Mouse (Mus musculus) left cerebral cortex, adult 9 months (tissue): ENCODE data around the gene Axl.
"Not testable (repeated sequence)": the region's sequence is repeated elsewhere in the genome, so short reads cannot be mapped to it uniquely, and the experiment has no call there.

Experiments
- DNase-seq, 2 experiments: peaks; one replicate each; pipeline ENCODE4 v3.0.0; 2022; ENCODE audit warnings: low spot score in 2 of 2

Axl gene

DNA sequence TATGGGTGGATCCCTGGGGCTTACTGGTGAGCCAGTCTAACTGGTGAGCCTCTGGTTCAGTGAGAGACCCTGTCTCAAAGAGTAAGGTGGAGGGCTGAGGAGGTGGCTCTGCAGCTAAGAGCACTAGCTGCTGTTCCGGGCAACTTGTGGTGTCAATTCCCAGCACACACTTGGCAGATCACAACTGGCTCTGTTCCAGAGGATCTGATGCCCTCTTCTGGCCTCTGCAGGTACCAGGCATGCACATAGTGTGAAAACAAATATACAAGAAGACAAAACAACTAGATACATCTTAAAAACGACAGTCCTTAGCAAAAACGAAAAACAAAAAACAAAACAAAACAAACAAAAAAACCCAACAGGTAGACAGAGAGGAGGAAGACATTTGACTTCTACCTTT, 5.2 kb upstream of the Axl start:
- DNase-seq = no peak

DNA sequence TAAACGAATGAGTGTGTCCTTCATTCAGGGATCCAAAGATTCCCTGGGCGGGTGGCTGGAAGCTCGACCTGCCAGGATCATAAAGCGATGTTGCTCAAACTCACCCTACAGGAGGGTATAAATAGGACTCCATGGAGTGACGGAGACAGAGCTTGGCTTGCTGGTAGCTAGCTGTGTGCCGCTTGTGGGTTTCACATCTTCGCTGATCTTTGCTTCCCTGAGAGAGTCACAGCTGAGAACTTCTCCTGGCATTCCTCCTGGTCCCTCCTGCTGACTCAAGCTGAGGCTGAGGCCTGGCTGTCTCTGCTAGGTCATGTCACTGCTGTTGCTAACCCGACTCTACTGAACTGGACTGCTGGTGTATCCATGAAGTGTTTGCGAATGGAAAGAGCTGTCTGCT, 4.5 kb upstream of the Axl start:
- not testable (repeated sequence) for DNase-seq

DNA sequence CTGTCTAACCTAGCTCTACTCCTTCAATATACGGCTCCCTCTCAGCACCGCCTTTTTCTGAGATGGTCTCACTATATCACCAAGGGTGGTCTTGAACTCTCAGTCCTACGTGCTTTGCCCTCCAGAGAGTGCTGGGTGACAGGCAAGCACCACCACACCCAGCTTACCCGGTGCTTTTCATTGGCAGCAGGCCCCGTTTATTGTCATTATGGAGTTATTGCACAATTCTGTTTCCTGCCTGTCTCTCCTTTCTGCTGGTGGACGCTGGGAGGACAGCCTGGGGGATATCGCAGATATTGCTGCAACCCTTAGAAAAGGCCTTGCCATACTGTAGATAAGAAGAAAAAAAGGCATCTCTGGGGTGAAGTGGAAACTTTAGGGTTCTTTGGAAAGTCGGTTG, 2.1 kb upstream of the Axl start:
- no peak for DNase-seq

DNA sequence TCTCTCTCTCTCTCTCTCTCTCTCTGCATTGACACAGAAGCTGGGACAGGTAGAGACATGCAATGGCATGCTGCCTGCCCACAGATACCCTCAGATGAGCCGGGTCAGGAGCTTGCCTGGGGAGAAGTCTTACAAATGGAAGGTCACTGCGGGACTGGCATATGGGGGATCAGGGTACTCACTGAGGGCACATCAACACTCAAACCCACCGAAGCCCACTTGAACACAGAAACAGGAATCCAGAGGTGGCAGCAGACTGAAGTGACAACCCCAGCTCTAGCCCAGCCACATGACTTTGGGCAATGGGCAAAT, 580 bp upstream of the Axl start:
- DNase-seq = no peak

DNA sequence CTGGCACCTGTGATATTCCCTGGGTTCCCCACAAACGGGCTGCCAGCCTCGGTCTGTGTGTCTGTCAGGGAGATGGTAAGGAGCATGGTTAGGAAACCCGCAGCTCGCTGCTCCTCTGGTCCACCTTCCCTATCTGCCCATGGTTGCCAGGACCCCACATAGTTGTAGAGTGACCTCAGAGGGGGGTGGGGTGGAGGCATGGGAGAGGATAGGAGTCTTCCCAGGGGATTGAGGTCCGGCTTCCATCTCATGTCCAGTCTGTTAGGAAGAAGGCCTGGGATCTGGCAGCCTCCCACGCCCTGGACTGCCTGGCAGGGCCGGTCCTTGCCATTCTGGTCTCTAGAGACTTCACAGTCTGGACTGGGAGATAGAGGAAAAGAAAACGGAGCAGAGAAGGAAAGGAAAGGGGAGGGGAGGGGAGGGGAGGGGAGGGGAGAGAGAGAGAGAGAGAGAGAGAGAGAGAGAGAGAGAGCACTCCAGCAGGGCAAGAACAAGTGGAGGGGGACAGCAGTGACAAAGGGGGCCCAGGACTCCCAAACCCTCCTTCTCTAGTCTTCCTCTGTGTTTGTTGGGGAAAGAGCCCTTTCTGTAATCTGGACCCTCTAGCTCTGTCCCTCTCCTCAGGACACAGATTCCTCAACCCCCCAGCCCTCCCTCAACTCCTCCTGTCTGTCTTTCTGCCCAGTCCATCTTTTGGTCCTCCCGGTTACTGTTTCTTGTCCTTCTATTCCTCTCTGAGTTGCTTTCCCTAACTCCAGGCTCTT, 867 bp downstream of the Axl start:
- no peak for DNase-seq

DNA sequence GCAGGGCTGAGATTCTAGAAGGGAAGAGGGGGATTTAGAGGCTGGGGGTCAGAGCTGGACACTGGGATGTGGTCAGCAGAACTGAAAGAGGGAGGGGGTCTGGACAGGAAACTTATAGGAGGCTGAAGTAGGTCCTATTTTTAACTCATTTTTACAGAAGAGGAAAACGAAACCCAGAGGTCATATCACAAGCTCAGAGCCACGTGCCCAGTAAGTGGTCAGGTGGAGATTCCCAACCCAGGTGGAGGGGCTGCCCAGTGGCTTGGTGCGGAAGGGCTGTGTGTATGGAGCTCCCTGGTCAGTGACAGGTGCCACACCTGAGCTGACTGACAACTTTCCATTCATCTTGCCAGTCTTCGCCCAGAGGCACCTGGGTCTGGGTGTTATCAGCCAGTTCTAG, 1.5 kb downstream of the Axl start:
- DNase-seq = no peak

DNA sequence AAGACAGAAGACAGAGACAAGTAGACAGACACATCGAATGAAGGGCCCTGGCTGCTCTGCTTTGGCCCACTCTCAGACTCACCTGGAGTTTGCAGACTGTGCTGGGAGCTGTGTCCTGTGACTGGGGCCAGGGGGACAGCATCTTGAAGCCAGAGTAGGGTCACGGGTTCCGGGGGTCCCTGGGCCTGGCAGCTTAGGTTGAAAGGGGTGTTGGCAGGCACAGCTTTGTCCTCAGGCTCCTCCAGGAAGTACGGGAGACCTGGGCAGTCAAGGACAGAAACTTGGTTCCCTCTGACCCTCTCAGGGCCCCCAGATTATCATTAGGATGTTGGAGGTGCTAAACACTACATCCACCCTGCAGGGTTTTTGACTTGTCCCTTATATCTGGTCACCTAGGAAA, 2.8 kb downstream of the Axl start:
- DNase-seq = no peak

DNA sequence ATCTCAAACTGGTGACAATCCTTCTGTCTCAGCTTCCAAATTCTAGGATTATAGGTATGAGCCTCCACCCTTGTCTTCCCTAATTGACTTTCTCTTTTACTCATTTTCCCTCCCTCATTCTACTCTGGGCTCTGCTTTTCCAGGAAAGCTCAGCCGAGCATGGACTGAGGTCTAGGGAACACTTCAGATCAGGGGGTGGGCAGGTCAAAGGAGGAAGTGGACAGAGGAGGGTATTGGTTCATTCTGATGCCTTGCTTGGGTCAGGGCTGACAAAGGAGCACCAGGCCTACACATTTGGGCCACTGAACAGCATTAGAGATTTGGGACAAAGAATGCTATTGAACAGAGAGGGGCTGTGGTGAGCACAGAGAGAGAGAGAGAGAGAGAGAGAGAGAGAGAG, 3.7 kb downstream of the Axl start:
- DNase-seq = no peak

DNA sequence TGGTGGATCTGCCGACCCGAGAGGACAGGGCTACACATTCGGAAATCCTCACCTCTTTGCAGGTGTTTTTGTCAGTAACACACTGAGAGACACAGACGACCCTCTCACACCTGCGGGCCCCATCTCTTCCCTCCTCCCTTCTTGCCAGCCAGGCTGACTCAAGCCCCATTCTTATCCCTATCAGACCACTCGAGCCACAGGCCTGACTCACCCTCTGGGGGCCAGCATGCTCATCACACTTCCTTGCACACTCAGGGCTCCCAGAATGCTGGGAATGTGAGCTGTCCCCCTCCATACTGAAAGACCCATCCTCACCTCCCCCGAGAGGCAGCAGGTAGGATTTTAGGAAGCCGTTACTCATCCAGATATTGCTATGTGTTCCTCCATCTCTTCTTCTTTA, 4.8 kb downstream of the Axl start:
- no peak for DNase-seq

DNA sequence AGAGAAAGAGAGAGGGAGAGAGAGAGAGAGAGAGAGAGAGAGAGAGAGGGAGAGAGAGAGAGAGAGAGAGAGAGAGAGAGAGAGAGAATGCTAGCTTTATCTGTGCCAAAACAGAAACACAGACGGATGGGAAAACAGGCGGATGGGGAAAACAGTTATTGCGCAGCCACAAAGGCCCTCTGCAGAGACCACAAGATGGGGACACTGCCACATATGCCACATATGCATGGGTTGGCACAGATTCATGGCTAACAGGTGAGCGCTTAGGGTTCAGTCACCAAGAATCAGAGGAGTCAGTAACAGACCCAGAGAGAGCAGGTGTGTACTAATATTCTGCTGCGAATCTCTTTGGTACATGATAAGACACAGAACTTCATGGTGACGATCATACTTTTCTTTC, 5.8 kb downstream of the Axl start:
- no peak for DNase-seq

DNA sequence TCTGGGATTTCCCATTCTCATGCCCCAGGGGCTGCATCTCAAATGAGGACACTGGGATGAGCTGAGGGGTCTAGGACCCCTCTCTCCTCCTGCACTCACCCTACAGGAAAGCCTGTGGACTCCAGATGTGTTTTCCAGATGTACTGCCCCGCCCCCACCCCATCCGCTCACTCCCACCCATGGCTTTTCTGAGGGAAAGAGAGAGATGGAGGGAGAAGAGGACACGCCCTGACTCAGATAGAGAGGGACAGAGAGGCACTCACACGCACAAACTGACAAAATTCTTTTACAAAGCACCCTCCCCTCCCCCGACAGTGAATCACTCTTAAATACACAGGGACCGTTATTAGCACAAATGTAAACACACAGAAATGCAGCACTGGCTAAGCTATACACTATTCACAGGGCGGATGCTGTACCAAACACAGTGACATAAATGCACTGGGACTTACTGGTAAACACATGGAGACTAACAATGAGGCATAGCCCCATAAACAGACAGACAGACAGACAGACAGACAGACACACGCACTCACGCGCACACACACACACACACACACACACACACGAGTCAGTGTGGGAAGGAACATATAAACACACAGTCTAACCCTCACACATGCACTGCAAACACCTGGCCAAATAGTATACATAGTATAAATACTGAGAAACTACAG, 6.4 kb downstream of the Axl start:
- no peak for DNase-seq

DNA sequence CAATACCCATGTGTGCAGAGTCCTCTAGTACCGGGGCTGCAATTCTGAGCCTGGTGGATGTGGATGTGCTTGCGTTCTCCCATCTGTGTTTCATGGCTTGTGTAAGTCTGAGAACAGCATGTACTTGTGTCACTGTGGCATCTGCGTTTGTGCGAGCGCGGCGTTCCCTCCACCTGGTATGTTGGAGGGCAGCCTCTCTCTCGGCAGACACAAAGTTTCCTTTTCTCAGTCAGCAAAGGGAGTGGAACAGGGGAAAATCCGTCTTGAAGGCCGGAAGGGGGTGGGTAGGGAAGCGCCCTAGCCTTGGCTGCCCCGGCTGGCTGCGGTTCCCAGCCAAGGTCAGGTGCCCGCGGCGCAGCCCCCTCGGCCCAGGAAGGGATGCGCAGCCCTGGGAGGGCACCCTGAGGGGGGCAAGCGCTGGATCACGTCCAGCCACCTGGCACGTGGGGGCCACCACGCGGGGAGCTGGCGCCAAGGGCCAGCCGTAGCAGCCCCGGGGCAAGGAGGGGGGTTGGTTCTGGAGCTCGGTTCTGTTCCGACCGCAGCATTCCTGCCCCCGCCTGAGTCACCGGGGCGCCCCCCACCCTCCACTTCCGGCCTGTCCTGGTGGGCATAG, 7.1 kb downstream of the Axl start:
- DNase-seq = peak in 1 of 2 experiments; percentile 55

DNA sequence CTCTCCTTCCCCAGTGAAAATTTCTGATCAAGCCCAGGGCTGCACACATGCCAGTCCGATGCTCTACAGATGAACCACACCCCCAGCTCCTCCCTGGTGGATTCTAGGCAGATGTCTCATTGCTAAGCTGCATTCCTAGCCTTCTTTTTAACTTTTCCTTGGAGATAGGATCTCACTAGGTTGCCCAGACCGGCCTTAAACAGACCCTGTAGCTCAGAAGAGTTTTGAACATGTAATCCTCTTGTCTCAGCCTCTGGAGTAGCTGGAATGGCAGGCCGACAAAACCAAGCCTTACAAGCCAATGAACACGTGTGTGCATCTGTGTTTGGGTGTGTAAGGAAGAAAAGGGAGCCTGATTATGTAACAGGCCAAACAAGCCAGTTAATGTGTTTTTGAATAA, 7.8 kb downstream of the Axl start:
- DNase-seq = no peak

DNA sequence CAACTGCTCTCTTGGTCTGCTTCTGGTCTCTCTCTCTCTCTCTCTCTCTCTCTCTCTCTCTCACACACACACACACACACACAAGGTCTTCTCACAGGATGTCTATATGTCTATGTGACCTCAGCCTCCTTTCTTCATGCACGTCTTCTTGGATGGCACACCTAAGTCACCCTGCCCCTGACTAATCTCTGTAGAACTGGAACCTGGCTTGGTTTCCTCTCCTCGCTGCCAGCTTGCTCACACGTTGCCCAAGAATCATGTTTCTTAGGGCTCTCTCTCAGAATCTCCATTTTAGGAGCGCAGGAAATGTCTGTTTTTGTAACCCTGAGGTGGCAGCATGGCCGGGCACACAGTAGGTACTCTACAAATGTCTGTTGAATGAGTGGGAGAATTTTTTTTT, 8.5 kb downstream of the Axl start:
- DNase-seq = no peak

DNA sequence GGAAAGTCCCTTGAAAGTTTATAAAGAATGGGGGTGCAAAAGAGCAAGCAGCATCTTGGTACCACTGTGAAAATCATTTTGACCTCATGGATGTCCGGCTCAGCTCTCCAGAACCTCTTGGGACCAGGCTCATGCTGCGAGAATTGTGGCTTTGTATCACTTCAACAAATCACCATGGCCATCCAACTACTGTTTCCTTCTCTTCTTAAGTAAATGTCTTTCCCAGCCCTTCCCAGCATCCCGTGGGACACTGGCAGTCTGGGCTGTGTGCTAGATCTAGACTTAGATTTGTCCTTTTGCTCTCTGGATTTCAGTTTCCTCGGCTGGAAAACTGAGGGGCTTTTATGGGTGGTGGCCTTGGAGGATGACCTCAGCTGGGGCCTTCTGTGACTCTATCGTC, 20.3 kb downstream of the Axl start:
- no peak for DNase-seq

DNA sequence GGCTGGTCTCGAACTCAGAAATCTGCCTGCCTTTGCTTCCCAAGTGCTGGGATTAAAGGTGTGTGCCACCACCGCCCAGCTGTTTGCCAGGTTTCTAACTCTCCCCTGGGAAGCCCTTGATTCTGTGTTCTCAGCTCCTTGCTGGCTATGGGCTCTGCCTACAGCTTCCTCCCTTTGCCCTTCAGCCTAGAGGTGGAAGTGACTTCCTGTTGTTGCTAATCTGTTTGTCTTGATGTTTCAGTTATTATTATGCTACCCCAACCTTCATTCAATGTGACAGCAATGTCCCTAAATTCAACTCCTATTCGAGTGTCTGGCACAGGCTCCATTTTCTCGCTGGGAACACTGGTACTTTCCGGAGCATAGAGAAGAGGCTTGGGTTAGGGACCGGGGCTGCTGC, 22.4 kb downstream of the Axl start:
- no peak for DNase-seq

DNA sequence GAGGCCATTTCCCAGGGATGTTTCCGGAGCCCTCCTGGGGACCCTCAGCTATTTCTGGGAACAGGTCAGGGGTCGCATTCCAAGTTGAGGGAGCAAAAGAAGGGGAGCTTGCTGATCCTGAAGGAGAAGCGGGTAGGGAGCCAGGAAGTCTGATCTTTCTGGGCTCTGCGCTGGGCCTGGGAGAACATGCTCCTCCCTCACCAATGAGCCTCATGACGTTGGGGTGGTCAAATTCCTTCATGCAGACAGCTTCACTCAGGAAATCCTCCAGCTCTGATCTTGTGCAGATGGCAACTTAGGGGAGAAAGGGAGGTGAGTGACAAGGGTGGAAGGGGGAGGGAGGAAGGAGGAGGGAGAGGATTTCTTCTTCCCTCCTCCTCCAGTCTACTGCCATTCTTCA, 24.3 kb downstream of the Axl start:
- no peak for DNase-seq

DNA sequence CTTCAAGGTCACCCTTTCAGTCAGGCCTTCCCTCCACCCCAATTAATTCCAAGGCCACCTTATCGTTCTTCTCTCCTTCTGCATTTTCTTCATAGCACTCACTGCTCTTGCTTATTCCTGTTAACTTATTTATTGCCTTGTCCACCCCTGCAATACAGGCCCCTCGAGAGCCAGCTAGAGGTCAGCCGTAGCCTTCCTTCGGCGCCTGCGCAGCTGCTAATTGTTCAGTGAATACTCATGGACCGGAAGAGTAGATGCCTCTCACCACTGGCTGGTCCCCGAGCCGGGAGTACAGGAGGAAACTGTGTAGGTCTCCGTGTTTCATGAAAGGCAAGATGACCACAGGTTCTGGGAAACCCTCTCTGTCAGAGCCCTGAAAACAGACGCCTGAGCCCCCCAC, 24.8 kb downstream of the Axl start:
- DNase-seq = no peak

DNA sequence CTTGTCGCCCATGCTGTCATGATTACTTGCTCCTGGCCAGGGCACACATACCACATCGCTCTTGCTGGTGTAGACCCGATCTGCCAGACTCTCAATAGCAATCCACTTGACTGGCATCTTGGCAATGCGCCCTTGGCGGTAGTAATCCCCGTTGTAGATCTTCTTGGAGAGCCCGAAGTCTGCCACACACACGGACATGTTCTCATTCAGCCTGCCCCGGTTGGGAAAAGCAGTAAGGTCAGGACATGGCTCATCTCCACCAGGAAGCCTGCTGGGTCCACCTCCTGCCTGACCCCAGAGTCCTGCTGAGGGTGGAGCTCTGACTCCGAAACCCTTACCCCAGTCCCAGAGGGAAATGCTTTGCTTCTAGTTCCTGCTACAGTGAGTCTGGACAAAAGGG, 27.2 kb downstream of the Axl start:
- DNase-seq = no peak

DNA sequence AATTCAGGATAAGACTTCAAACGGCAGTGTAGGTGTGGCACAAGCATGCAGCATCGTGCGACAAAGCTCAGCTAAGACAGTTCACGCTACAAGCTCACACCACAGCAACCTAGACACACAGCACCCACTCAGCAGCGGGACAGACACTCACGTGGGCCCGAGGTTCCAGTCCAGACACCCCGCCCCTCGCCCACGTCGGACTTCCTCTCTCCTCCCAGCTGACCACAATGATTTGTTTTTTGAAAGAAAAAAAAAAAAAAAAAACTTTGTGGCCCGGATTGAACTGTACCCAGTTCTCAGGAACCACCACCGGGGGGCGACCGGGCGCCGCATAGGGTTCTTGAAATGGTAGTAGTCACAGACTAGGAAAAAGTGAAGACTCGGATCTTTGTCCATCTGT, 32.5 kb downstream of the Axl start:
- DNase-seq = peak; percentile 62 to 90

DNA sequence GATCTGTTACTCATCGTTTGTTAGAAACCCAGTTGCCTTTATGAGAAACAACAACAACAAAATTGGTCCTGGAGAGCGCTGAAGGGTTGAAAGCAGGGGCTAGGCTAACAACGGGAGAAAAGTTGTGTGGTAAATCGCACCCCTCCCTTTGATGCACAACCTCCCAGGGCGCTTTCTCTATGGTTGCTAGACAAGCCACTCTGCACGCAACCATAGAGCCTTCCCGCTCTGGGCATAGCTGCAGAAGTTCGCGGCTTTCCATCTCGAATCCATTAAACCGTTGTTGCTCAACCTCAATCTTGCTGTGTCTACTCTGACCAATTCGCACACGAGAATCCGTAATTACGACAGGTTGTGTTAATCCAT, 33.1 kb downstream of the Axl start:
- DNase-seq = no peak

DNA sequence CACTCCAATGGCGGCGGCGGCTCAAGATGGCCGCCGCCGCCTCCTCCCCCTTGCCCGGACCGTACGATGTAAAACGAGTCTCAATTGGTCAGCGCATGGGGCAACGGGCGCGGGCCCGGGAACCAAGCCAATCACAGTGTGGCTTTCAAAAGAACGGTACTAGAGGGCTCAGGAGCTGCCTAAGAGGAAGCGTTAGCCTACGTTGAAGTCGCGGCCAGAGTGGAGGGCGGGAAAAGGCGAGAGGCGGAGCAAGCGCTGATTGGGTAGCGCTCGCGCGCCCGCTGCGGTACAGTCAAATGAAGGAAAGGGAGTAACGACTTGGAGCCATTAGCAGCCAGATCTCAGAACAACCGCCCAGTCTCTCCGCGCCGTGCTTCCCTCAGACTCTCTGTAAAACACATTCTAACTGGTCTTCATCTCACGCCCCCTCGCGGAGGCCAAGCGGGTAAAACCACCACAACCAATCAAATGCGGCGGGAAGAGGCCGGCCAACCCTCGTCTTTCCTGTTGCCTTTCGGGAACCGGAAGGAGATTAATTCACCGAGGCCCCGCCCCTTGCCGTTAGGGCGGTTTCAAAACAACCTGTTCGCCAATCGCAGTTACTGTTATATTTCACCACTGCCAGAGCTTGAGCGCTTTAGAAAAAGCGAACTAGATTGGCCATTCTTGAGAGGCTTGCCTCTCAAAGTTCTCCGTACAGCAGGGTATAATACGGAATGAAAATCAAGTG, 33.6 kb downstream of the Axl start, which contains the start of gene Hnrnpul1:
Gene Hnrnpul1 (minus strand): TSS at position 20 of the 730 bp plus-strand sequence.
- peak; percentile 99 to 100 for DNase-seq

DNA sequence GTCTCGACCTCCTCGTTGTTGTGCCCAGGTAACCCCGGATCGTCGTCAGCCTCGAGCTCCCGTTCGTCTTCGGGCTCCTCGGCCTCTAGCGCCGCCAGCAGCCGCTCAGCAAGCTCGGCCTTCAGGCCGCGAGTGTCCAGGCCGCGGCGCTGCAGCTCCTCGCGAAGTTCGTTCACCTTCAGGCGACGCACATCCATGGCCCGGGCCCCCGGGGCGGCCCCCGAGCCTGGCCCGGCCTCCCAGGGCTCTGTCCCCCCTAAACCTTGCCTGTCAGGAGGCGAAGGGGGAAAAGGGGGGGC, 34.1 kb downstream of the Axl start:
- DNase-seq = no peak
